Mouse (Mus musculus): ENCODE measurements around the gene Obsl1. TPM values are rescaled to one million over a fixed set of nuclear protein-coding genes. Genes with fewer than 3 reads are reported as not detected.
A peak's percentile ranks its signal among the peaks of the same experiment; 100 is the strongest.

The Obsl1 gene
- polyA plus RNA-seq, 1 experiment = 6.4 TPM

DNA sequence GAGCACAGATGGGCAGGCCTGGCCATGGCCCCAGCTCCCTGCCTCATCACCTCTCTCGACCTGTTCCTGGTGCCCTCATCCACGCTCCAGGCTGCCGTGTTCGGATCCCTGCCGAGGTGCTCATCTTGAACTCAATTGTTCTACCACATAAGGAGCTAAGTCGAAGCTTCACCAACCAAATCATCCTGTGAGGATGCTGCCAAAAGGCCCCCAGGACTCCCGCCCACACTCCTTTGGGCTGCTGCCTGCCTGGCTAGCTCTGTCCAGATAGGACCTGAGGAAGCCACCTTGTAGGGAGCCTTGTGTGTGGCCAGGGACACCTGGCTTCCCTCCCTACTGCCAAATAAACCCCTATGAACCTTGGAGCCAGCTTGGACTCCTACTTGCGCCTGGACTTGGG, 63.4 kb downstream of the Obsl1 start:
- Histone ChIP-seq H3K27me3 (replicated peaks; ENCODE audit: control insufficient read depth, insufficient read depth, low read length) (0 out of 2 replicates have a peak, but pooled peaks cover 2% of the 10 kb centered on the region), H3K4me1 (ENCODE audit: control insufficient read depth, insufficient read depth, low read length) (no peaks in the 10 kb centered on the region), H3K36me3 (ENCODE audit: control insufficient read depth, insufficient read depth, low read length) (no peaks in the 10 kb centered on the region), H3K4me3 (ENCODE audit: insufficient read depth, low read depth, low read length) (no peak overlapping the region), H3K27ac (ENCODE audit: insufficient read depth, low read depth, low read length) (no peak overlapping the region)
- DNase-seq = no peak
- 67% methylated on average over 8 of the region's 8 CpGs for WGBS
- TF ChIP-seq POLR2A (IDR thresholded peaks at IDR 0.05; ENCODE audit: low read depth, low read length) (no peak), CTCF (conservative IDR thresholded peaks at IDR 0.05; ENCODE audit: insufficient read depth, insufficient read length, low read depth, low read length) (no peak)

- TF ChIP-seq CTCF (conservative IDR thresholded peaks at IDR 0.05; ENCODE audit: insufficient read depth, insufficient read length, low read depth, low read length) (no peak), POLR2A (IDR thresholded peaks at IDR 0.05; ENCODE audit: low read depth, low read length) (no peak)
- H3K36me3 ChIP-seq (ENCODE audit: control insufficient read depth, insufficient read depth, low read length) = no peaks in the 10 kb centered on the region
- H3K27ac ChIP-seq (ENCODE audit: insufficient read depth, low read depth, low read length) = no peak overlapping the region
- no peak overlapping the region for H3K4me3 ChIP-seq (ENCODE audit: insufficient read depth, low read depth, low read length)
- 0 out of 2 replicates have a peak, but pooled peaks cover 2% of the 10 kb centered on the region for H3K27me3 ChIP-seq (replicated peaks; ENCODE audit: control insufficient read depth, insufficient read depth, low read length)
- H3K4me1 ChIP-seq (ENCODE audit: control insufficient read depth, insufficient read depth, low read length) = no peaks in the 10 kb centered on the region
- 82% methylated on average over 9 of the region's 9 CpGs for WGBS
- no peak for DNase-seq
Observed at GRCm38 (mm10) chr1:75442171-75442570, 64.1 kb downstream of the Obsl1 start.

DNA sequence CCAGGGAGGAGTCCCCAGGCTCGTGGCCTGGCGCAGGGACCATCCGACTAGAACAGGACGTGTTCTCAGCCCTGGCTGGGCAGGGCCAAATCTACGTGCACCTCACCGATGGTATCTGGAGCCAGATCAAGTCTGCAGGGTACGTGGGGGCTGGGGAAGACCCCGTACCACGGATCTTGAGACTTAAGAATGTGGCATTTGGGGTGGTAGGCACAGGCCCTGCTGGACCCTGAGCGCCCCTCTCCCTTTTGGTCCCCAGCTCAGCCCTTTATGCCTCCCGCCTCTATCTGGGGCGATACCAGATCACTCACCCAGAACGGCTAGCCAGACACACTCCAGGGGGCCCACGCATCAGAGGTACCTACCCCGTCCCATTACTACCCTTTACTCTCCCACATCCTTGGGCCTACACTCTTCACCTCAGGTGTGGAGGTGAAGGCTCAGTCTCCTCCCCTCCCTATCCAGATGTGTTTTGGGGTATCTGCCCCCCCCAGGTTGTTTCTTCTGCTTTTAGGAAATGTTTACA, 64.7 kb downstream of the Obsl1 start:
- WGBS = 77% methylated on average over 15 of the region's 15 CpGs
- Histone ChIP-seq H3K27ac (ENCODE audit: insufficient read depth, low read depth, low read length) (no peak overlapping the region), H3K36me3 (ENCODE audit: control insufficient read depth, insufficient read depth, low read length) (no peaks in the 10 kb centered on the region), H3K27me3 (replicated peaks; ENCODE audit: control insufficient read depth, insufficient read depth, low read length) (no peaks in the 10 kb centered on the region), H3K4me1 (ENCODE audit: control insufficient read depth, insufficient read depth, low read length) (no peaks in the 10 kb centered on the region), H3K4me3 (ENCODE audit: insufficient read depth, low read depth, low read length) (no peak overlapping the region)
- TF ChIP-seq POLR2A (IDR thresholded peaks at IDR 0.05; ENCODE audit: low read depth, low read length) (no peak), CTCF (conservative IDR thresholded peaks at IDR 0.05; ENCODE audit: insufficient read depth, insufficient read length, low read depth, low read length) (no peak)
- DNase-seq = no peak

DNA sequence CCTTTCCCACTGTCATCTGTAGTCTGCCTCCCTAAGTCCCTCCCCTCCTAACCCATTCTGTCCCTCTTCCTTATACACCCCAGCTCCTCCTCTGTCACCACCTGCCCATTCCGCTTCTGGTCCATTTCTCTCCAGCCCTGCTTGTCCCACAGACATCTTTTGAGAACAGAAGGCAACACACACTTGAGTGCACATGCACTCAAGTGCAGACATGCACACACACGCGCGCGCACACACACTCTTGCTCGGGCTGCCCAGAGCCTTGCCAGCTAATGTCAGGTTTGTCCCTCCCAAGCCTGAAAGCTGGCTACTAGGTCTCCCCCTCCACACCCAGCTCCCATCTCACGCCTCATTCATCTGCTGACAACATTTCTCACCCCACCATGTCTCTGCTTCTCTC, 65.6 kb downstream of the Obsl1 start:
- no peak for DNase-seq
- H3K27ac ChIP-seq (ENCODE audit: insufficient read depth, low read depth, low read length) = no peak overlapping the region
- TF ChIP-seq CTCF (conservative IDR thresholded peaks at IDR 0.05; ENCODE audit: insufficient read depth, insufficient read length, low read depth, low read length) (no peak), POLR2A (IDR thresholded peaks at IDR 0.05; ENCODE audit: low read depth, low read length) (no peak)
- peaks cover under 1% of the 10 kb centered on the region; the same call in 1 of the 2 replicates for H3K4me1 ChIP-seq (ENCODE audit: control insufficient read depth, insufficient read depth, low read length)
- no peaks in the 10 kb centered on the region for H3K36me3 ChIP-seq (ENCODE audit: control insufficient read depth, insufficient read depth, low read length)
- no peaks in the 10 kb centered on the region for H3K27me3 ChIP-seq (replicated peaks; ENCODE audit: control insufficient read depth, insufficient read depth, low read length)
- H3K4me3 ChIP-seq (ENCODE audit: insufficient read depth, low read depth, low read length) = no peak overlapping the region
- 93% methylated on average over 7 of the region's 7 CpGs for WGBS

DNA sequence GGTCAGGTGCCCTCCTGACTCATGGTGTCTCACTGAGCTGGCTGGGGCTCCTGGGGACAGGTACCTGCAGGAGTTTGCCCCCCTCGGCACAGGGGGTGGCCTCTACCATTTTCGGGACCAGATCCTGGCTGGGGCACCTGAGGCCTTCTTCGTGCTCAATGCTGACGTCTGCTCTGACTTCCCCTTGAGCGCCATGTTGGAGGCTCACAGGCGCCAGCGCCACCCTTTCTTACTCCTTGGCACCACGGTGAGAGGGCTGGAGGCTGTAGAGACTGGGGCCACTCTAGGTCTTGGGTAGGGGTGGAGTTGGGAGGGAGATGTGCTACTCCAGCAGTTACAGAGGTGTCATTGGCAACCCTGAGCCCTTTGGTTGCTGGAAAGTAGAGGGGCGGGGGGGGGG, 67.5 kb downstream of the Obsl1 start:
- TF ChIP-seq CTCF (conservative IDR thresholded peaks at IDR 0.05; ENCODE audit: insufficient read depth, insufficient read length, low read depth, low read length) = no peak
- no peak for TF ChIP-seq POLR2A (IDR thresholded peaks at IDR 0.05; ENCODE audit: low read depth, low read length)
- no peaks in the 10 kb centered on the region for H3K36me3 ChIP-seq (ENCODE audit: control insufficient read depth, insufficient read depth, low read length)
- no peaks in the 10 kb centered on the region for H3K27me3 ChIP-seq (replicated peaks; ENCODE audit: control insufficient read depth, insufficient read depth, low read length)
- H3K4me1 ChIP-seq (ENCODE audit: control insufficient read depth, insufficient read depth, low read length) = peaks cover 2% of the 10 kb centered on the region; the same call in 1 of the 2 replicates
- no peak overlapping the region for H3K27ac ChIP-seq (ENCODE audit: insufficient read depth, low read depth, low read length)
- DNase-seq = no peak
- no peak overlapping the region for H3K4me3 ChIP-seq (ENCODE audit: insufficient read depth, low read depth, low read length)
- 91% methylated on average over 8 of the region's 9 CpGs for WGBS

DNA sequence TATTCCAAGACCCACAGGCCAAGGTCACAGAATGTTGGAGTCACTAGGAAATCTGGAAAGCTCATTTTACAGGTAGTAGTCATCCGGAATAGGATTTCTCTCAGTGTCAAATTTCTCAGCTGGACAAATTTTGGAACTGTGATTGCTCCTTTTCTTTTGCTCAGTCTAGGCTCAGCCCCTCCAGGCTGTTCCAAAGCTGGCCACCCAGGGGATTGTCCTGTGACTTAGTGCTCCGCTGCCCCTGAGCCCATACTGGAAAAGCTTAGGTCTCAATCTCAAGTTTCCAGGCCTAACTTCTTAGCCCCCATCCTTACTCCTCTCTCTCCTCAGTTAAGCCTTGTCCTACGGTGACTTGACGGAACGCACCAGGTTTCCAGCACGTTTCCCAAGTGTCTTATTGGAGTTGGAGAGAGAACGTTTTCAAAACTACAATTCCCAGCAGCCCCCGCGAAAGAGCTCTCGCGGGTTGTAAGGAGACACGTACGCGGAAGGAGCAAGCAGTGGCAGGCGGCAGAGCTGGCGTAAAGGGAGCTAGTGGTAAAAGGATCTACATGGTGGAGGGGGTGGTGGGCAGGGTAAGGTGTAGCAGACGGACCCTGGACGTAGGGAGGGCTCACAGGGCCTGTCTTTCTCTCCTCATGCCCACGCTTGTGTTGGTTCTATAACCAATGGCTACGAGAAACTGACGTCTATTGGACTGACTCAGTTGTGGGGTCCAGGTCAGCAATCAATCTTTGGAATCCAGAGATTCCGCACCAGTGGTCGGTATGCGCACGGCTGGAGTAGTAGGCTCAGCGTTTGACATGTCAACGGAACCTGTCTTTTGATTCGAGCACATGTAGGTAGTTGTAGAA, 70.5 kb downstream of the Obsl1 start, which contains the start of gene Gmppa:
Gmppa (plus strand) TSS at position 456 of the 854 bp plus-strand sequence.
- DNase-seq = peak; percentile 89
- TF ChIP-seq CTCF (conservative IDR thresholded peaks at IDR 0.05; ENCODE audit: insufficient read depth, insufficient read length, low read depth, low read length) (no peak), POLR2A (IDR thresholded peaks at IDR 0.05; ENCODE audit: low read depth, low read length) (peak; percentile 88)
- Histone ChIP-seq H3K36me3 (ENCODE audit: control insufficient read depth, insufficient read depth, low read length) (no peaks in the 10 kb centered on the region), H3K4me3 (ENCODE audit: insufficient read depth, low read depth, low read length) (peak within 1 kb of the TSS; percentile 65), H3K4me1 (ENCODE audit: control insufficient read depth, insufficient read depth, low read length) (peaks cover 2% of the 10 kb centered on the region; the same call in 1 of the 2 replicates), H3K27ac (ENCODE audit: insufficient read depth, low read depth, low read length) (peak within 1 kb of the TSS; percentile 18; the same call in 1 of the 2 replicates), H3K27me3 (replicated peaks; ENCODE audit: control insufficient read depth, insufficient read depth, low read length) (no peaks in the 10 kb centered on the region)
- 3% methylated on average over 28 of the region's 28 CpGs for WGBS

Other genes with a start within 250 kb of the Obsl1 start
- 0.53 and 0.81 TPM in 2 replicates for gene Ptprn, start 241.9 kb downstream of the Obsl1 start, polyA plus RNA-seq (2012; rRNA removed)
- 0.24 and 0.41 TPM in 2 replicates for gene Resp18, start 228.0 kb downstream of the Obsl1 start, polyA plus RNA-seq (2012; rRNA removed)
- 117 and 124 TPM in 2 replicates for gene Dnpep, start 188.5 kb downstream of the Obsl1 start, polyA plus RNA-seq (2012; rRNA removed)
- 17.0 and 32.1 TPM in 2 replicates for gene Des, start 146.1 kb downstream of the Obsl1 start, polyA plus RNA-seq (2012; rRNA removed)
- 34.6 and 43.9 TPM in 2 replicates for gene Speg, start 131.2 kb downstream of the Obsl1 start, polyA plus RNA-seq (2012; rRNA removed)
- gene Gmppa, start 70.5 kb downstream of the Obsl1 start, polyA plus RNA-seq (2012; rRNA removed) = 82.4 and 95.0 TPM in 2 replicates
- gene Asic4, start 56.0 kb downstream of the Obsl1 start, polyA plus RNA-seq (2012; rRNA removed) = 0.05 and 0.08 TPM in 2 replicates
- gene Chpf, start 27.1 kb downstream of the Obsl1 start, polyA plus RNA-seq (2012; rRNA removed) = 31.6 and 51.9 TPM in 2 replicates
- gene Tmem198, start 26.9 kb downstream of the Obsl1 start, polyA plus RNA-seq (2012; rRNA removed) = 1.3 and 1.8 TPM in 2 replicates
- gene Inha, start 625 bp upstream of the Obsl1 start, polyA plus RNA-seq (2012; rRNA removed) = 3.9 and 6.5 TPM in 2 replicates
- gene Stk11ip, start 15.1 kb upstream of the Obsl1 start, polyA plus RNA-seq (2012; rRNA removed) = 15.5 and 21.0 TPM in 2 replicates
- 14.2 and 28.7 TPM in 2 replicates for gene Slc4a3, start 39.8 kb upstream of the Obsl1 start, polyA plus RNA-seq (2012; rRNA removed)